ENCODE assay signal across 15 mouse cellular contexts in genomic region chr2:51851711-51852110, GRCm38 (mm10).
"Had no signal": no experiment of that assay in that cellular context is flagged by ENCODE, and none has a peak within 500 bp of the region (broad histone marks: within the 10 kb centered on the region; RNA-seq: fewer than 3 reads in every experiment).

No protein-coding gene starts in this region.

- H3K36me3 ChIP-seq: kidney, embryonic 15.5 days; liver, embryonic 13.5 days had no signal

- H3K4me1 ChIP-seq: kidney, embryonic 15.5 days; liver, embryonic 13.5 days had no signal

- H3K27me3 ChIP-seq: kidney, embryonic 15.5 days; liver, embryonic 13.5 days had no signal

- H3K4me3 ChIP-seq: kidney, embryonic 15.5 days; liver, embryonic 13.5 days had no signal

- H3K9ac ChIP-seq: kidney, embryonic 15.5 days; liver, embryonic 13.5 days had no signal

- DNase-seq: kidney, adult 11 months; kidney, adult 8-10 months; kidney, postnatal 10 days; left cerebral cortex, postnatal 4 days; liver, embryonic 13.5 days; lung, adult 2 months; lung, postnatal 14 days; lung, postnatal 4 days; midbrain, embryonic 14.5 days; thymus, adult 2 months; thymus, postnatal 14 days; thymus, postnatal 4 days had no signal

- H3K27ac ChIP-seq: kidney, embryonic 15.5 days; liver, embryonic 13.5 days; stomach, postnatal 0 days had no signal

- H3K9me3 ChIP-seq: kidney, embryonic 15.5 days; liver, embryonic 13.5 days had no signal

- H3K4me2 ChIP-seq: kidney, embryonic 15.5 days; liver, embryonic 13.5 days; midbrain, embryonic 11.5 days had no signal
